Mouse (Mus musculus) intestine, embryonic 14.5 days (tissue): Measurements from ENCODE around the gene Ttc34. TPM values are rescaled to one million over a fixed set of nuclear protein-coding genes. Genes with fewer than 3 reads are reported as not detected.
A peak's percentile ranks its signal among the peaks of the same experiment; 100 is the strongest.

ENCODE experiments used
- ATAC-seq: fragments of 200-750 bp; cut with Nextera tagmentation; replicated peaks from 2 replicates; pipeline ENCODE4 v1.8.0; 2017; ENCODE audit warnings: low read depth, moderate number of reproducible peaks, moderate TSS enrichment, moderate library complexity; ENCODE audit not compliant: low FRiP score, low TSS enrichment
- DNase-seq: peaks from one replicate; pipeline ENCODE4 v3.0.0-alpha.2; 2018; ENCODE audit warnings: low spot score
- H3K27ac ChIP-seq: fragments of 300-500 bp; sonication (generic); 2 replicates; pipeline ENCODE4 v1.5.1; 2014; ENCODE audit warnings: low read depth, mild to moderate bottlenecking, control low read depth
- H3K27me3 ChIP-seq: fragments of 300-500 bp; sonication (generic); replicated peaks from 2 replicates; pipeline ENCODE4 v1.6.1; 2014; ENCODE audit warnings: low read length, control low read depth; ENCODE audit not compliant: control insufficient read depth, insufficient read depth
- H3K36me3 ChIP-seq: fragments of 300-500 bp; sonication (generic); 2 replicates; pipeline ENCODE4 v1.6.1; 2014; ENCODE audit warnings: low read length, control low read depth; ENCODE audit not compliant: control insufficient read depth, insufficient read depth
- H3K4me1 ChIP-seq: fragments of 300-500 bp; sonication (generic); replicated peaks from 2 replicates; pipeline ENCODE4 v1.6.1; 2014; ENCODE audit warnings: low read length, control low read depth, mixed read lengths; ENCODE audit not compliant: control insufficient read depth, insufficient read depth
- H3K4me2 ChIP-seq: fragments of 300-500 bp; sonication (generic); 2 replicates; pipeline ENCODE4 v1.6.1; 2014; ENCODE audit warnings: low read length
- H3K4me3 ChIP-seq: fragments of 300-500 bp; sonication (generic); 2 replicates; pipeline ENCODE4 v1.5.1; 2014; ENCODE audit warnings: low read depth, low read length, control low read depth, mixed read lengths
- H3K9ac ChIP-seq: fragments of 300-500 bp; sonication (generic); 2 replicates; pipeline ENCODE4 v1.6.1; 2014; ENCODE audit warnings: mild to moderate bottlenecking, low read length
- H3K9me3 ChIP-seq: fragments of 300-500 bp; sonication (generic); 2 replicates; pipeline ENCODE4 v1.6.1; 2016; ENCODE audit warnings: low read length, control low read depth; ENCODE audit not compliant: control insufficient read depth
- WGBS: fragments of 180-500 bp; shearing (Covaris S2); extraction: QIAGEN DNeasy Blood & Tissue Kit; methylation state at CpG from one replicate; pipeline ENCODE4 v1.1.7; 2014; 5-methylcytosine and 5-hydroxymethylcytosine counted together
- polyA plus RNA-seq: library from polyadenylated mRNA; unstranded; fragments of >200 nt; fragmentation: Nextera tagmentation; extraction: Ambion mirVana; gene quantifications from 2 replicates; pipeline ENCODE4 v1.2.1, GENCODE M21; 2014

Ttc34 gene
- polyA plus RNA-seq, 1 experiment from 2014 or later: 0.30 TPM

GRCm38 (mm10) chr4:154877864-154878548 is 40.7 kb downstream of the Ttc34 start:
- DNase-seq (peak; percentile 98), ATAC-seq (peak; percentile 97)
- no peaks in the 10 kb centered on the region; the same call in 1 of the 2 replicates for H3K4me1 ChIP-seq
- peak overlapping the region; percentile 56 for H3K4me2 ChIP-seq
- H3K4me3 ChIP-seq: peak overlapping the region; percentile 32
- 9% methylated on average over 18 of the region's 18 CpGs for WGBS
- 0 out of 2 replicates have a peak, but pooled peaks cover 2% of the 10 kb centered on the region for H3K27me3 ChIP-seq
- no peaks in the 10 kb centered on the region for H3K9me3 ChIP-seq
- no peaks in the 10 kb centered on the region for H3K36me3 ChIP-seq
- peak overlapping the region; percentile 33; the same call in 1 of the 2 replicates for H3K9ac ChIP-seq
- peak overlapping the region; percentile 70 for H3K27ac ChIP-seq

GRCm38 (mm10) chr4:154880730-154881129 is 43.5 kb downstream of the Ttc34 start:
- H3K27me3 ChIP-seq: 0 out of 2 replicates have a peak, but pooled peaks cover 2% of the 10 kb centered on the region
- H3K27ac ChIP-seq: no peak overlapping the region
- WGBS: 70% methylated on average over 6 of the region's 6 CpGs

GRCm38 (mm10) chr4:154882014-154882659 is 44.9 kb downstream of the Ttc34 start:
- WGBS: 21% methylated on average over 14 of the region's 14 CpGs
- Histone ChIP-seq H3K4me1 (no peaks in the 10 kb centered on the region; the same call in 1 of the 2 replicates), H3K27me3 (no peaks in the 10 kb centered on the region), H3K9ac (no peak overlapping the region), H3K4me3 (no peak overlapping the region), H3K36me3 (no peaks in the 10 kb centered on the region), H3K27ac (no peak overlapping the region), H3K9me3 (no peaks in the 10 kb centered on the region), H3K4me2 (no peak overlapping the region)
- DNase-seq: no peak
- no peak for ATAC-seq

More at GRCm38 (mm10) chr4:154880730-154881129, 43.5 kb downstream of the Ttc34 start:
- no peaks in the 10 kb centered on the region; the same call in 1 of the 2 replicates for H3K4me1 ChIP-seq
- no peak overlapping the region for H3K4me2 ChIP-seq
- no peak overlapping the region for H3K9ac ChIP-seq
- no peaks in the 10 kb centered on the region for H3K36me3 ChIP-seq
- H3K4me3 ChIP-seq: no peak overlapping the region
- no peaks in the 10 kb centered on the region for H3K9me3 ChIP-seq
- DNase-seq (no peak), ATAC-seq (no peak)

DNA sequence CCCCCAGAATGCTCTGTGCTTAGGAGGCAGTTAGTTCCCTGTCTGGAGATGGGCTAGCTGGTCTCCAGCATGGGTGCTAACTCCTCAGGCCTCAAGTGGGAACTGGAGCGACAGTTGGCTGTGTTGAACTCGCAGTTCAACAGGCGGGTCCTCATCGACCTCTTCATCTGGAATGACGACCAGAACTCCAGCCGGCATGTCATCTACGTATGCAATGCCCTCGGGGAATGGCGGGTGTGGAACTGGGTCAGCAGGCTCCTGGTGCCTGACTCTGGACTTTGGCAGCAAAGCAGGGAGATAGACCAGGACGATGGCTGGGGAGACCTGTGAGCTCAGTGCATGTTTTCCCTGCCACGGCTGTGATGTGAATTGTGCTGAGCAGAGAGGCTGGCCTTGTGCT is 48.2 kb downstream of the Ttc34 start:
- DNase-seq: no peak
- WGBS: 81% methylated on average over 11 of the region's 11 CpGs

GRCm38 (mm10) chr4:154886876-154887592 is 49.8 kb downstream of the Ttc34 start:
- no peaks in the 10 kb centered on the region for H3K9me3 ChIP-seq
- WGBS: 64% methylated on average over 13 of the region's 13 CpGs
- no peak for ATAC-seq
- H3K4me1 ChIP-seq: no peaks in the 10 kb centered on the region; the same call in 1 of the 2 replicates
- H3K27me3 ChIP-seq: no peaks in the 10 kb centered on the region
- no peak overlapping the region for H3K9ac ChIP-seq
- H3K4me3 ChIP-seq: no peak overlapping the region
- H3K36me3 ChIP-seq: no peaks in the 10 kb centered on the region
- no peak for DNase-seq
- no peak overlapping the region for H3K27ac ChIP-seq
- no peak overlapping the region for H3K4me2 ChIP-seq

More for the DNA sequence above, 48.2 kb downstream of the Ttc34 start:
- ATAC-seq: no peak
- no peaks in the 10 kb centered on the region; the same call in 1 of the 2 replicates for H3K4me1 ChIP-seq
- no peaks in the 10 kb centered on the region for H3K27me3 ChIP-seq
- H3K4me2 ChIP-seq: no peak overlapping the region
- no peak overlapping the region for H3K9ac ChIP-seq
- H3K36me3 ChIP-seq: no peaks in the 10 kb centered on the region
- no peak overlapping the region for H3K4me3 ChIP-seq
- H3K9me3 ChIP-seq: no peaks in the 10 kb centered on the region
- no peak overlapping the region for H3K27ac ChIP-seq

GRCm38 (mm10) chr4:154887593-154888250 is 50.5 kb downstream of the Ttc34 start:
- no peak overlapping the region for H3K27ac ChIP-seq
- no peak overlapping the region for H3K4me2 ChIP-seq
- ATAC-seq (no peak), DNase-seq (no peak)
- WGBS: 73% methylated on average over 15 of the region's 15 CpGs
- no peak overlapping the region for H3K9ac ChIP-seq
- no peaks in the 10 kb centered on the region for H3K9me3 ChIP-seq
- H3K4me3 ChIP-seq: no peak overlapping the region
- H3K4me1 ChIP-seq: no peaks in the 10 kb centered on the region
- no peaks in the 10 kb centered on the region for H3K36me3 ChIP-seq
- no peaks in the 10 kb centered on the region for H3K27me3 ChIP-seq

DNA sequence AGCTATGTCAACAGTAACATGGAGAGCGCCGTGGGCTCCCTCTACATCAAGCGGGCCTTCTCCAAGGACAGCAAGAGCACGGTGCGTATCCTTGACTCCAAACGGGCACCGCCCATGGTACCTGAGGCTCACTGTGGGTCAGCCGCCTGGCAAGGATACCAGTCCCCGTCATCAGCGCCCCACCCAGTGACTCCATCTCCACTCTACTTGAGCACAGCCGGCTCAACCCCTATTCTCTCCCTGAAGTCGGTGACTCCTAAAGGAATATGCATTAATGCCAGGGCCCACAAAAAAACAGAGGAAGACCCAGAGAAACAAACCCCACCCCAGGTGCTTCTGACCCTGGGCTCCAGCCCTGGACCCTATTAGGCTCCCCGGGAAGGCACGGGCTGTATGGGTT is 53.6 kb downstream of the Ttc34 start:
- Histone ChIP-seq H3K4me2 (no peak overlapping the region), H3K36me3 (no peaks in the 10 kb centered on the region), H3K4me3 (no peak overlapping the region), H3K27ac (no peak overlapping the region), H3K9me3 (no peaks in the 10 kb centered on the region), H3K4me1 (no peaks in the 10 kb centered on the region), H3K9ac (no peak overlapping the region), H3K27me3 (no peaks in the 10 kb centered on the region)
- 88% methylated on average over 14 of the region's 14 CpGs for WGBS
- no peak for DNase-seq
- ATAC-seq: no peak

- no peak overlapping the region for H3K4me2 ChIP-seq
- no peak overlapping the region for H3K27ac ChIP-seq
- H3K9ac ChIP-seq: no peak overlapping the region
- peaks cover 11% of the 10 kb centered on the region; the same call in 1 of the 2 replicates for H3K4me1 ChIP-seq
- H3K36me3 ChIP-seq: no peaks in the 10 kb centered on the region
- H3K4me3 ChIP-seq: no peak overlapping the region
- WGBS: 73% methylated on average over 5 of the region's 5 CpGs
- ATAC-seq (no peak), DNase-seq (no peak)
- H3K9me3 ChIP-seq: no peaks in the 10 kb centered on the region
- no peaks in the 10 kb centered on the region for H3K27me3 ChIP-seq
Measured at GRCm38 (mm10) chr4:154895549-154895948, 58.3 kb downstream of the Ttc34 start.
